Mouse (Mus musculus) frontal cortex, adult (tissue): ENCODE results near the gene Prkg1.
A peak's percentile ranks its signal among the peaks of the same experiment; 100 is the strongest.

ENCODE experiments used
- ATAC-seq: cut with Nextera tagmentation; 2 replicates; pipeline ENCODE4 v1.9.2; 2017; ENCODE audit warnings: mild to moderate bottlenecking, moderate library complexity, mixed read lengths; ENCODE audit not compliant: low TSS enrichment

Gene Prkg1

DNA sequence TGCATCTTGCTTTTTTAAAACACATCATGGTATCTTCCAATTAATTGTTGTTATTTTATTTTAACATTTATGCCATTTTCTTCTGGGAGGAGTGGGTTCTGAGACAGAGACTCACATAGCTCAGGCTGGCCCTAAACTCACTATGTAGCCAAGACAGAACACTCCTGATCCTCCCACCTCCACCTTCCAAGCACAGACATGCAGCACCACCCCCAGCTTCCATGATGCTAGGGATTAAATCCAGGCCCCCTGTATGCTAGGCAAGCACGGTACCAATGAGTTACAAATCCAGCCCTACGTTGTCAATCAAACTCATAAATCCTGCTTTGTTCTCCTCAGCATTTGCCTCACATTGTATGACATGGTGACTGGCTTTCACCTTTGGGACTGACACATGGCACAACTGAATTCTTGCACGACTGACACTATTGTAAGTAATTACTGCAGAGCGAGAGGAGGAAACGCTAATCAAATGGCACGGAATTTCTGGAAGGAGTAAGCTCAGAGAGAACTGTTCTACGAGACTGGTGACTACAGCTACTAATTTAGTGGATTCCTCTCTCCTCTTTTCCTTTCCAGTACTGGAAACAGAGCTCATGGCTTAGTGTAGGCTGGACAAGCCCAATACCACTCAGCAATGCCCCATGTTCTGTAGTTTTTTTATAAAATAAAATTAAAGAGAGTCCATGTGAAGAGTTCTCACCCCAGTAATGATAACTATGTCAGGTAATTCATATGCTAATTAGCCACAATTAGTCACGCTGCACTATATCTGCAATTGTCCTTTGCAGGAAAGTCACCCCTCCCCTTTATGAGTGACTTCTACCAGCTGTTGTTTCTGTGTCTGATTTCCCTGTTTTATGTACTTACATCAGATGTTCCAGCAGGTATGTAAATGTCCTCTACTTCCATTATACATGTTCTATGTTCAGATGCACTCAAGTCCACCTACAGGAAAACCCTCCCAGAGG is 133.6 kb downstream of the Prkg1 start:
- no peak for ATAC-seq

DNA sequence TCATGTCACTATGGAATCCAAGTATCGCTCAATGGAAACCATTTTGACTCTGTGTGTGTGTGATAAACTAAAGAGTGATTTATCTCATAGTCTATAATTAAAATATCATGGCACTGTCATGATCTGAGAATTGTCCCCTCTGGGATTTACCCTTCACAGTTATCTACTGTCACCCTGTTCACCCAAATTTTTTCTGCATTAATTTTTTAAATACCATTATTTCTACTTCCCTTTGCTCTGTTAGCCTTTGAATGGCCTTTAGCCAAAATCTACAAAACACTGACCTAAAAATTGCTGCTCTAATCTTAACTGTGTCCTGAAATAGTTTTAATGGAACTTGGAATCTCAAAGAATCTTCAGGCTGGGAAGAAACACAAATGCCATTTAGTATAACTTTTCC is 143.1 kb downstream of the Prkg1 start:
- ATAC-seq: no peak

DNA sequence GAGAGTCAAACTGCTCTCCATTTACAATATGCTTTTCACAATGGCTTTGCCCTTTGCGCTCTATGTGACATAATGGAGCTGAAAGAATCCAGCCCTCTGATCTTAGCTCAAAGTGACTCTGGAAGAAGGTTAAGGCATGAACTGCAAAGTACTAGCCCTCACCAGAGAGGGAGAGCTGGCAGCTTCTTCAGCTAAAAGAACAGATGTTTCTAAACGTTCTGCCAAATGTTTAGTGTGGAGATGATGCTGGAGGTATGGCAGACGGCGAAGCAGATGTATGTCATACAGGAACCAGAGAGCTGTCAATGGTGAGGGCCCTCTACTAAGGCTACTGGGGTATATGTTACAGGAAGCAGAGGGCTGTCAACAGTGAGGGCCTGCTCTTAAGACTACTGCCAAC is 148.0 kb downstream of the Prkg1 start:
- ATAC-seq: no peak

DNA sequence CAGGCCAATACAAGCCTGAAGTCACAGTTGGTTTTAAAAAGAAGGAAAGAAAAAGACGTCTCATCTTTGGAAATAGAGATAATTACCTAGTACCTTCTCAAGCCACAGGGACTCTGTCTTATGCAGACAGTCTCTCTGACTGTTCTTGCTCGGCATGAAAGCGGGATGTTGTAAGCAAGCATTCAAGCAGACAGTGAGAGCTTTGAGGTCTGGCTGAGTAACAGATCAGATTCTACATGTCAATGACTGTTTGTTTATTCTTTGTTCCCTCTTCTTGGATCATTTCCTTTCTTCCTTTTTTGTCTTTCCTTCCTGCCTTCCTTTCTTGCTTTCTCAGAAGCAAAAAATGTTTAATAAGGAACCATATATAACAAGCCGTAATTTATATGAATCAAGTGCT is 148.7 kb downstream of the Prkg1 start:
- no peak for ATAC-seq

DNA sequence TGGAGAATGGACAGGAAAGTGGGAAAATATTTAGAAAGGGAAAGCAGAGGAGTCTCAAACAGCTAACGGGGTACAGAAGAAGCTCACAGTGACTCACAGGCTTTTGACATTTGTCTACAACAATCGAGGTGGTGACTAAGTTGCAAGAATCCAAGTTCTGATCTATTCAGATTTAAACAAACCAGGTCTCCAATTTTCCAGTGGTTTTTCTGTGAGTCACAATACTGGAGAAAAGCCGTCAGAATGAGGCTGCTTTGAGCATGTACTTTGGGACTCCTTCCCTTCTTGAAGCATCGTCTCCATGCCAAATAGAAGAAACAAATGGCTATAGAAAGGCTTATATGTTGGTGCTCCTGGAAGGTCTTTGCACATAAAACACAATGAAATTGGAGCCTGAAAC is 151.7 kb downstream of the Prkg1 start:
- no peak for ATAC-seq

DNA sequence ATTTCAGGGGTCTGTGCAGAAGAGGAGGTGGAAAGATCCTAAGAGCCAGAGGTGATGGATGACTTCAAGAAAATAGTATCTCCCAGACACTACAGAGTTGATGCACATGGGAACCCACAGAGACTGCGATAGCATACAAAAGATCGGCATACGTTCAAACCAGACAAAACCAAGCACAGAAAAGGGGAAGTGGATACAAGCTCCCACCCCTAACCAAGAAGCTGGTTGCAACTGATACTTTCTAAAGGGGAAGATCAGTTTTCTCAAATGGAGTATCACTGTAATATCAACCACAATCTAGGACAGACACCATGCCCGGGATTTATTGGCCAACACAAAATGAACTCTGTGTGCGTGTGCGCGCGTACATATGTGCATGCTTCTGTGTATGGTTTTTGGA is 162.3 kb downstream of the Prkg1 start:
- no peak for ATAC-seq

DNA sequence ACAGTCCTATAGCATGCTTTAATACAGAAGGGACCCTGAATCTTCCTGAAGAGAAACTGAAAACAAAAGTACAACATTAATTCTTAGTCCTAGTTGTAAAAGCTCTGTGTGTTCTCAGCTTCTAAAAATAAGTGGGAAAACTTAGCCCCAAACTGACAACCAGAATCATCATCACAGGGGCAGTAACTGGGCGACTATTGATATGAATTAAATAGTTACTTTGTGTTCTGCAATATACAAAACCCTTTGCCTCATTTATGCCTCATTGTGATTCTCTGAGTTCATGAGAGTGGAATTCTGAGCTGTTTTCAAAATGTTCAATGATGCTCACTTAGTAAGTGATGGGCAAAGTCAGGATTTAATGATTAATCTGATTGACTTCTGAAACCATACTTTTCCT is 170.8 kb downstream of the Prkg1 start:
- ATAC-seq: no peak

DNA sequence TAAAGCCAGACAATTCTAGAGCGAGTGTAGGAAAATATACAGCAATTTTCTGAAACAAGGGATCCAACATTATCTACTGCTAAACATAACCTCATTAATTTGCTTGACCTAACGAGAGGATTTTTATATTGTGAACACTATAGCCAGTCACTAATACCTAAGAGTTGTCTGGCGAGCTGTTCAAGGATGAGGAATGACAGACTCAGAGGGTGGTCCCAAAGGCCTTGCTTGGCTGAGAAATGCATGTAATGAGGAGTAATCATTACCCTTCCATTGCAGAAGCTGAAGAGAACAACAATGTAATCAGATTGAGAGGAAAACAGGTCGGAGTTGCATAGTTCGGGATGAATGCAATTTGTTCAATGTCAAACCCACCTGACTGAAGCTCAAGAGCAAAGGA is 174.1 kb downstream of the Prkg1 start:
- ATAC-seq: no peak

DNA sequence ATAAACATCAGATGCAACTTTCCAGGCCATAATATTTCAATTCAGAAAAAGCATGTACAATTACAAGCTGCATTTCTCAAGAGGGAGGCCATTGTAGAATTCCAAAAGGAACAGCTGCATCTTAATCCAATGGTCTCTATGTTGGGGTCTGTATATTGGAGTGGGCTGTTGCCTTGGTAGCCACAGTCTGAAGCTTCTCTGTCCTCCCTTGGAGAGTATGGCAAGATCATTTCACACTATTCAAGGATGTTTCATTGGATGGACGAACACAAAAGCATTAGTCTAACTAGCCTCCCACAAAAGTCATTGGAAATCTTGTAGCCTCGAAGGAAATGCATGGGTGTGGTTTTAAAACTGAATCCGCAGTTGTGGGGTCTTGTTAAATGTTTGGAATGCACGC is 187.7 kb downstream of the Prkg1 start:
- ATAC-seq: no peak

DNA sequence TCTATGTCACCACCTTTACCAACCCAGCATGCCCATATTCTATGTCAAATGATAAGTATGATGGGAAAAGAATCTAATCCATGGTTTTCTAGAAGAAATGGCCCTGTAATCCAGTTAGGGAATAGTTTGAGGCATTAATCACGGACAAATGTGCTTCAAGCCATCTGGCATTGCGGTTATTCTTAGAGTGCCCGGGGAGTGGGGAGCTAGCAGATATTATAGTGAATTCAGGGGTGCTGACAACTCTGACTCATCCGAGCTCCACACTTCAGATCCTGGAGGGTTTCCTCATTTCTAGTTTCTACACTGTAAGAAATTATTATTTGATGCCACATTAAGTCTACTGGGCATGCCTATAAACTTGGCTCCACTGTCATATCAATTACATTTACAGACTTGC is 200.5 kb downstream of the Prkg1 start:
- ATAC-seq: peak; percentile 93

DNA sequence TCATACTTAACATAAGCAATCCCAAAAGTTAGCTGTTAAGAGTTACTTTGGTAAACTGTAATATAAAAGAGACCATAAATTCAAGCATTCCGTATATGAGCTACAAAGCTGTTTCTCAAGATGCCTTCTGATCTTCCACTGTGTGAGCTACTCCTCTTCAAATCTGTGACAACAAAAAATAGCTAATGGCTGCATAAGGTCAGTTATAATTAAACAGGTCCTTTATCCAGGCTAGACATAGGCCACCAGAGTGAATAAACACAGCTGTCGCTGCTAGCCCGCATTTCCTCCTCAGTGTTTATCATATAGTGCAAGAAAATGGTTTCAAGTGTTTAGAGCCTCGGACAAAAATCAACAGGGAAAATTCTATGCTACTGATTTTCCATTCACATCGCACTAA is 218.8 kb downstream of the Prkg1 start:
- ATAC-seq: no peak

DNA sequence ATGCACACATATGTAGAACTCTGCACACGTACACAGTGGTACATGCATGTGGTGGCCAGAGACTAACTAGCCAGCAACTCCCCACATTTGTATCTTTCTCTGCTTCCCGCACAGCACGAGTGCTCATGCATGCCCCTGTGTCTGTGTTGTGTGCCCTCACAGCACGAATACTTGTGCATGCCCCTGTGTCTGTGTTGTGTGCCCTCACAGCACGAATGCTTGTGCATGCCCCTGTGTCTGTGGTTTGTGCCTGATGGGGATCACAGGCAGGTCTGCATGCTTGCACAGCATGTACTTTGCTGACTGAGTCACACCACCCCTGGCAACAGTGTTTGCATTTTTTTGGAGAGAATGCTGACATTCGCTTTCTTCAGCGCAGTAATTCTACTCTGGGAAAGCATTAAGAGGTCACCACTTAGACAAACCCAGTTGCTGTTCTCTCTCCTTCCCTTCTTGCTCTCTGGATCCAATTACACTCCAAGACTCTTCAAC is 233.5 kb downstream of the Prkg1 start:
- ATAC-seq: peak; percentile 59

DNA sequence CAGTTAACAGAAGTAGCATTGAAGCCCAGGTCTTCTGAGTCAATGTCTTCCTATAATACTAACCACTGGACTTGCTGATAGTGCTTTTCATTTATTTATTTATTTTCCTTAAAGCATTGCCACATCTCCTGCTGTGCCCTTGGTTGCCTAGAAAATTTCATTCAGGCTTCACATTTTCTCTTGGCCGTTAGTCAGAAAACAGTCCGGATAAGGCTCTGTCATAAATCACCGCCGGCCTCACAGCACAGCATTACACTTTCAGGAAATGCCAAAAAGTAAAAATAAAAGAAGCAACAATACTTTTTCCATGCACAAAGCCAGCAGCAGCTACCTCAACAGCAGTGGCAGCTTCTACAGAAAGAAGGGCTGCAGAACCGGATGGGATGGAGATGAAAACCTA is 234.2 kb downstream of the Prkg1 start:
- 0 out of 2 replicates have a peak, but pooled peaks have one; percentile 23 for ATAC-seq

DNA sequence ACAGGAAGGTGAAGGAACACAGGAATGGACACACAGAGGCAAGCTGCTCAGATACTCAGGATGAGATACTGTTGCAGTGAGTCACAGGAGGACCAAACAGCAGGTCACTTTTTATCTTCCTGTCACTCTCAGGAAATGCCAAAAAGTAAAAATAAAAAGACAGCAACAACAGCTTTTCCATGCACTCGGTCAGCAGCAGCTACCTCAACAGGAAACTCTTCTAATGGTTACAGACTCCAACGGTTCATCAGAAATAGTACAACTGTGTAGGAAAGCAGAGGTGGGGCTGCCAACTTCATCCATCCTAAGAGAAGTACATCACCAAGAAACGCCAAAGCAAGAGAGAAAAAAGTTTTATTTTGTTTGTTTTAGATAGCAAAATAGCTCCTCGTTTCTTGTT is 234.9 kb downstream of the Prkg1 start:
- 0 out of 2 replicates have a peak, but pooled peaks have one; percentile 41 for ATAC-seq

DNA sequence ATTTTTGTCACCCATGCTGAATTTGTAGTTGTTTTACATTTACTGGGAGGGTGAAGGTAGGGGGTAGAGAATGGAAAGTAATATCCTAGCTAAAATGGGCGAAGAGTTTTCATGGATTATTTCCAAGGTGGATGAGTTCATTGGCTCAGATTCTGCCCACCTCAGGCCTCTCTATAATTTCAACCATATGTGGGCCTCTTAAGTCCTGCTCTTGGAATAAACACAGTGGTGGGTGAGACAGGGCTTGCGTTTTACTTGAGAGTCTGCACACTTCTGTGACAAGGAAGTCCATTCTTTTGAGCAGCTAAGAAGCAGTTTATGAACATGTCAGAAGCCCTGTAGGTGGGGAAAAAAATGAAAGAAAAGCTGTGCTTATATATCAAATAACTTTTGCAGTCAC is 250.3 kb downstream of the Prkg1 start:
- ATAC-seq: peak; percentile 62

DNA sequence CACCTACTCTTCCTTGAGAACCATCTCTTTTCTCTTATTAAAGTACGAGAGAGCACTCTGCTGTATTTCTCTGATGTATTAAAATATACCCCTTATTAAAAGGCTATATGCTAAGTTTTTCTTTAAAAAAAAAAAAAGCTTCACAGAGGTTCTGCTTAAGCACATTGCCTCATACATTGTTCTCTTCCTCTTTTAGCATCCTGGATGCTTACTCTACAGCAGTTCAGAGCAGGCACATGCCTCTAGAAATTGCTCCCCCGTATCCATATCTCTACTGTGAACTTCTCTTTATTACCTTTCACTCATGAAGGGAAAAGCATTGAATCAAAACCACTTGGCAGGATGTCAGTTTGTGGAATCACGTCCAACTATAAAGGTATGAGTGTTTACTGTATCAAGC is 257.0 kb downstream of the Prkg1 start:
- ATAC-seq: no peak

DNA sequence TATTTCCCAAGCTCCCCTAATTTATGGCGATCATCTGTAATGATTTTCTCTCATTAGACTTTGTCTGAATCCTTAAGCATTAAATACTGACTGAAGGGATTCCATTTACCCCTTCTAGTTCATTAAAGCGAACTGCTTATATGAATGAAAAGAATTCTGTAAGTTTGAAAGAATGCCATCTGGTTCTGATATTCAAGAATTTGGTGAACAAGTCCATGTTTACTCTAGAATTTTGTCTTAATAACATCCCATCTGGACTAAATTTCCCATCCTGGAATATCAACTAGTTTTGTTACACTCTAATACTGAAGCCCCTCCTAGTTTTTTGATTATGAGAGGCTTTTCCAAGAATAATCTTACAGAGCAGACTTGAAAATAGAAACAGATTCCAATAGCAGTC is 258.5 kb downstream of the Prkg1 start:
- no peak for ATAC-seq

DNA sequence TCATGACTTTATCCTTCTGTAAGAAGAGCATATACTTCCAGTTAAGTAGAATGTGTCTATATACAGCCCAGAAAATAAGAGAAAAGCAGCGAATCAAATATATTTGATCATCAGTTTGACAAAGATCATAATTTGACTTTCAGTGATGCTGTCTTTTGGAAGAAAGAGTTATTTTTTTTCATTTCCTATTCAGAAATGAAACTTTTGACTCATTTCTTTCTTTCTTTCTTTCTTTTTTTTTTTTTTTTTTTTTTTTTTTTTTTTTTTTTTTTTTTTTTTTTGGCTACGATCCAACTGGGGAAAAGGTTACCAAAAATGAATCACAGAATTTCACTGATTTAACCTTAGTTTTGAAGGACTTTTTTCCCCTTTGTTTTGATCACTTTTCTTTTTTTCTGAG is 259.8 kb downstream of the Prkg1 start:
- no peak for ATAC-seq

DNA sequence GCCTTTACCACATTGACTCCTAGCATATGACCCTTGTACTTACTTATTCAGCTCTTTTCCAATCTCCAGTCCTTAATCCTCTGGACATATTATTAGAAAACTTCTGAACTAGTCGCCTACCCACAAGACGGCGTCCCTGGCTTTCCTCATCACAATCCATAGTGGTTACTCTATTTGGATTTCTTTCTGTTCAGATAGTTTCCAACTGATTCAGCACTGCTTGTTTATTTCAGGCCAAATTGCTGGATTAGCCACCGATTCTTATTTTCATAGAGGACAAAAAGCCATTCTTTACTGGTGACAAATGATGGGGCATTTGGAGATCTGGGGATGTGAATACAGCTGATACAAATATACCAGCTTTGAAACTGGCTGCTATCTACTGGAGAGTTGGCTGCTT is 267.4 kb downstream of the Prkg1 start:
- no peak for ATAC-seq

DNA sequence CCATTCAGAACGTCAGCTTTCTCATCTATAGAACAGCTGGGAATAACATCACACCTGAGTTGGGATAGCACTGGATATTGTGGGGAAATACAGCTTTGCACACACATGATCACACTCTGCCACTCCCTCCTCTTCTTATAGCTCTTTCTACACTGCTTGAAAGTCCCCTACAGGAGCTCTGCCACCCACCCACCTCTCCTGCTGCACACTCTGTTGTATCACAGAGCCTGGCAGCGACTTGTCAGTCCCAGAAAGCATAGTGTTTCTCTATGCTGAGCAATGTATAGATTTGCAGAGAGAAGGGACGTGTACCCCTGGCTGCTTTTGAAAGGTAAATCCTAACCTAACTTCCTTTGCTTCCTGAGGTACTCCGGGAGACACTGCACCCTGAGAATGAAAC is 275.2 kb downstream of the Prkg1 start:
- peak; percentile 96 for ATAC-seq

DNA sequence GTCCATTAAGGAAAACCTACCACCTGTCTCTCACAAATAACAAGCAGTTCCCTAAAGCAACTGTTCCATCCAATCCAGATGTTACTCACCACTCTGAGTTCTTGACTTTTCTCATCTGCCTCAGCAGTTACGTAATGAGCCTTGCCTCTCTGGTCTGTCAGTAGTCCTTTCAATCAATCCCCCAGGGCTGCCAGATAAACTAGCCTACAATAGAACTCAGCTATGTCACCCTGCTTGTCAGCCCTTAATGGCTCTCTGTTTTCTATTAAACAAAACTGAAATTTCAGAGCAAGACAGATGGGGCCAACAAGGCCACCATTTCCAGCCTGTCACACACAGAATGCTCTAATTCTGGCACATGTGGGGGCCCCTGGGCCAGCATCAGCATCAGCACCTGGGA is 293.1 kb downstream of the Prkg1 start:
- ATAC-seq: no peak

DNA sequence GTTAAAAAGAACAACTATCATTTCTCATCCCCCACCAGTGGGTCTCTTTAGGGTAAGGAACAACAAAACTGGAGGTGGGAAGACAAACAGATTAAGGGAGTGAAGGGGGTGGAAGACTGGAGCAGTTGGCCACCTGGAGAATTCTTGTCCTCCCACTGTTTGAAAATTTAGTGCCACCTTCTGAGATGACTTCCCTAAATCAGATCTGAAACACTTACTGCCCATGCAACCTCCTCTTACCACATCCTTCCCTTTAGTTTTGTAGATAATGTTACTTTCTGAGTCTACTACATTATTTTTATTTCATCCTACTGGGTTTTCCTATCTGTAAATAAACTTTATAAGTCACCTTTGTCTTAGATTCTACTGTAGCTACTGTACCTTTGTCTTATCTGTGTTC is 304.6 kb downstream of the Prkg1 start:
- ATAC-seq: no peak

DNA sequence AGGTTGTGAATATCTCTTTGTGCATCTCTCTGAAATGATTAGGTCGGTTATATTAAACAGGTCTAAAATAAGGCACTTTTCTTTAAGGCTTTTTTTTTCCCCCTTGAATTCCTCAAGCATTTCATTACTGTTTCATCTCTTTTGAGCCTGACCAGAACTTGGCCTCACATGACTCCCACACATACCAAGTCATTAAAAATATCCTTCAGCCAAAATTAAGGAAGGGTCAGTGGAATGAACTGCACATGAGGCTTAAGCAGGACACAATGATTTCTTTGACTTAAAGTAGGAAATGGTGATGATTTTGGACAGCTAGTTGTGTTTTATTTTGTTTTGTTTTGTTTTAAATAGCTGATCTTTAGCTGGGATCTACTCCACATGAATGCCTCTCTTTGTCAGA is 320.7 kb downstream of the Prkg1 start:
- ATAC-seq: no peak

DNA sequence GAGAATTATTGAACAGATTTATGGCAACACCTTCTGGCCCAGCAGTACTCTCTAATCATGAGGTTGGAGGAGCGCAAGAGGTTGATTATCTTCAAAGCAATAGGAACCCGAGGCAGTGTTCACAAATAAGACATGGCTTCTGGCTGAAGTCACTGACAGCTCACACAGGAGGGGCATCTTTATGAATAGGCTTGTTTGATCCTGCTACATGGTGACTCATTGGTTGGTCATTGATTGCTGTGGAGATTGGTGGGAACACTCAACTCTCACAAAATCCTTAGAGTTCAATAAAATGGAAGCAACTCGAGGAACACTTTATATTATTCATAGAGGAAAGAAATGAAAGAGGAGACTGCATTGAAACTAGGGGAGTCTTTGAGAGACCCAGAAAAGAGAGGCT is 322.5 kb downstream of the Prkg1 start:
- ATAC-seq: no peak
